Mouse (Mus musculus): ENCODE measurements around the gene Slc39a8.

Slc39a8 gene

DNA sequence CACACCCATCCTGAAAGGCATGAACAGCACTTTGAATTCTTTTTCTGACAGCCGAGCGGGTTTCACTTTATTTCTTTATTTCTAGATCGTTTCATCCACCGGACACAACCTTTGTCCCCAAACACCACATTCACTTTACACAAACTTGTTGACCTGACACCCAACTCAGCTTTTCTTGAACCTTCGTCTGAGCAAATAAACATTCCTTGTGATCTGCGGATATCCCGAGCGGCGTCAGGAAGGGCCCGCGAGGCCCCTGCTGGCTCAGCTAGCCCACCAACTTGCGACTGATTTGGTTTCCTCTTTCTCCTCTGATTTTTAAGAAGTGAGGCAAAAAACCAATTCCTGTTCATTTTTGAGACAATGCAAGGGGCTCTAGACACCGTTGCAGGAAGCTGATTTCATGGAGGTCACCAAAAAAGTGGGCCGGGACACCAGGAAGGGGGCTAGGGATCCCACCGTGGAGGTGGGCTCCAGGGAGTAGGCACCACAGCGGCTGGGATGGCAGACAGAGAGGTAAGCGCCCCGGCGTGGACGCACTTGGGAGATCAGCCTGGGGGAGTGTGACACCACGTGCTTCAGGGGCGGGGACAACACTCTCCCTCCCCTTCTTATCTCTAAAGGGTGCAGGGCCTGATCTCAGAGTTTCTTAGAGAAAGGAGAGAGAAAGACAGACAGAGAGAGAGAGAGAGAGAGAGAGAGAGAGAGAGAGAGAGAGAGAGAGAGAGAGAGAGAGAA, at the start of gene Slc39a8:
Gene Slc39a8, plus strand, starts transcription at position 264 of the 738 bp plus-strand sequence.
- DNase-seq (ENCODE audit: low spot score): peak; percentile 81

DNA sequence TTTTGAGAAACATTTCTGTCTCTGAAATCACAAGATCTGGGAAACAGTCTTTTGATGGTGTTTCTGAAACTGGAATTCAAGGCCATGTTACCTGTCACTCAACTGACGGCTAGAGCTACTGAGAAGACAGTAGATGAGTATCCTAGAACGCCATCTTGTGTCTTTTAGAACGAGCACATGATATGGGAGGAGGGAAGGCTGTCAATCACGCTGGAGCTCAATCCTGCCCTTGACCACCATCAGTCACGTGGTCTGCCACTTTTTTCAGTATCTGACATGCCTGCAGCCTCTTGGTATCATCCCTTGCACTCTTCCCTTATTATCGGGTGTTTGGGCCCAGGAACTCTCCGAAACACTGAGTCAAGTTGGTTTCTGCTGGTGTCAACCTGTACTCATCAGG, 40.0 kb upstream of the Slc39a8 start:
- no peak for DNase-seq (ENCODE audit: low spot score)

DNA sequence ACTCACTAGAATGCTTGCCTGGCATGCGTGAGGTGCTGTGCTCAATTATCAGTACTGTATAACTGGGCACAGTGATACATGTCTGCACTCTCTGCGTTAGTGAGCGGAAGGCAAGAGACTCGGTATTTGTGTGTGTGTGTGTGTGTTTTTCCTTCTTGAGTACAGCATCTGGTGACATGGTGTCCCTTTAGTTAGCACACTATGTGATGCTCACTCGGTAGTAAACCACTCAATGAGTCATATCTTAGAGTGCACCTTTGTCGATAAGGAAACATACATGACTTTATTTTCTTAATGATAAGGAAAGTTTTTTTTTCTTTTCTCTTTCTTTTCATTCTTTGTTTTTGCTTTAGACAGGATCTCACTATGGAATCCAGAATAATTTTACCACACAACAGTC, 29.0 kb upstream of the Slc39a8 start:
- DNase-seq (ENCODE audit: low spot score): no peak

DNA sequence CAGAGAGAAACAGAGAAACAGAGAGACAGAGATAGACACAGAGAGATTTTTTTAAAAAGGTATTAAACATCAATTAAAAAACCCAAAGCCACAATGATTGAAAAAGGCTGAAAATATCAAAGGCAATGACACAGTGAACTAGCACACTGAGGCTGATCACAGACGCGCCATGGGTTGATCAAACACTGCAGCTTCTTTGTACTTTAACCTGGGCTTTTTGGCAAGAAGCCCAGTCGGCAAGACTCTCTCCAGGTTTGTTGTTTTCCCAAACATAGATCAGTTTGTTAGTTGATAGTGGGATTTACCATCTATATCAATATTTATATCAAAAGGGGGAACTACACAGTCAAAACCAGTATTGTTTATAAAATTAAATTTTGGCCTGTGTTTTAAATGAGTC, 26.8 kb upstream of the Slc39a8 start:
- no peak for DNase-seq (ENCODE audit: low spot score)

DNA sequence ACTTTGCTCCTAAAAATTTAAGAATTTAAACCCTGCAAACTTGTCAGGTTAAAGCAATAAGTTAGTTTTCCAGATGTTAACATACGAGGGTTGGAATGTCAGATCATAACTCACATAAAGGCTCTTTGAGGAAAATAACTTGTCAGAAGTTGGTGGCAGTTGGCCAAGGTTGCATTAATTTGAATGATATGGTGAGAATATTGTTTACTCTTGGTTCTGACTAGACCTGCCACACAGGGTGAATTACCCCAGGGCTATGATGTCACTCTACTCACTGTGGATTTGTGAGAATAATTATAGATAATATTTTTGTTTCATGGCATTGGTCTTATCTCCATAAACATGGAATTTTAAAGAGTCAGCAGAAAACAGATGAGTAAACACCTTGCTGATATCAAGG, 26.4 kb upstream of the Slc39a8 start:
- DNase-seq (ENCODE audit: low spot score): no peak

DNA sequence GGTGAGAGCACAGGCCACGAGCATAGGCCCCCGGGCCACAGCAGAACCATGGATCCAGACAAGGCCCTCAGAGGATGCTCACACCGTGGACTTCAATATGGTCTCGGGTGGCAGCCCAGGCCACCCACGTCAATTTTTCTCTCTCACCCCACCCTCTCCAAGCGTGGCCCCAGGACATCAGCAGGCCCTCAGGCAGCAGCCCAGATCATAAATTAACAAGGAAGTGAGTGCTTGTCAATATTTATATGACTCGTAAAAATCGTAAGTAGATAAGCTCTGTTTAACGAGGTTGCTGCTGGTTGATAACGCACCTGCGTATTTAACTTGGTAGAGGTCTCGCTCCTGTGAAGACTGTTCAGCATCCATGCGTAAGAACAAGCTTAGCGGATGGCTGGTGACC, 10.4 kb upstream of the Slc39a8 start:
- no peak for DNase-seq (ENCODE audit: low spot score)

DNA sequence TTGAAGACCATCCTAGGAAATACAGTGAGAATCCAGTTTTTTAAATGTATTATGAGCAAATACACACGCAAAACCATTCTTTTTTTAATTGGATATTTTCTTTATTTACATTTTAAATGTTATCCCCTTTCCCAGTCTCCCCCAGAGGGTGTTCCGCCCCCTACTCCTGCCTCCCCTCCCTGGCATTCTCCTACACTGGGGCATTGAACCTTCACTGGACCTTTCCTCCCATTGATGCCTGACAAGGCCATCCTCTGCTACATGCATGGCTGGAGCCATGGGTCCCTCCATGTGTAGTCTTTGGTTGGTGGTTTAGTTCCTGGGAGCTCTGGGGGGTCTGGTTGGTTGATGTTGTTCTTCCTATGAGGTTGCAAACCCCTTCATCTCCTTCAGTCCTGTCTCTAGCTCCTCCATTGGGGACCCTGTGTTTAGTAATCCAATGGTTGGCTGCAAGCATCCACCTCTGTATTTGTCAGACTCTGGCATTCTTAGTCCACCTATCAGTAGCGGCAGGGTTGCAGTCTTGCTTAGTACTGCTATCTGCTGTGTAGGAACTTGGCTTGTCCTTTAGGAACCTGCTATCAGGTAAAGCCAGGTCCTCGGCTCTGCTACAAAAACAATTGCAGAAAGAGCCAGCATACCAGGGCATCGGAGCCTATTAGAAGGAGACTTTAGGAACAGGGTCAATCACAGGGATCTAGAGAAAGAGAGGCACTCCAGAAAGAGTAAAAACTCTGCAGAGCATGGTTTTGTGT, 8.9 kb upstream of the Slc39a8 start:
- DNase-seq (ENCODE audit: low spot score): no peak

DNA sequence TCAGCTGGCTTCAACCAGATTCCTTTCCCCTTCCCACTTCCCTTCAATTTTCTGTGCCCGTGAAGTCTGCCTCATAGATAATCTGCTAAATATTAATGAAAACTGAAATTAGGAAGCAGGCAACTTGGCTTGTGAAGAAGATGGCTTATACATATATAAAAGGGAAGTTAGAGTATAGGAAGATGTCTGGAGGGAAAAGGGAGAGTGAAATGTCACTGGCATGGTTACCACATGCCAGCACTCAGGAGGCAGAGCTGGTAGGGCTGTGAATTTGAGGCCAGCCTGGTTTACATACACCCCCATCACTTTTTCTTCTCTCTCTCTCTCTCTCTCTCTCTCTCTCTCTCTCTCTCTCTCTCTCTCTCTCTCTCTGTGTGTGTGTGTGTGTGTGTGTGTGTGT, 8.0 kb upstream of the Slc39a8 start:
- no peak for DNase-seq (ENCODE audit: low spot score)

DNA sequence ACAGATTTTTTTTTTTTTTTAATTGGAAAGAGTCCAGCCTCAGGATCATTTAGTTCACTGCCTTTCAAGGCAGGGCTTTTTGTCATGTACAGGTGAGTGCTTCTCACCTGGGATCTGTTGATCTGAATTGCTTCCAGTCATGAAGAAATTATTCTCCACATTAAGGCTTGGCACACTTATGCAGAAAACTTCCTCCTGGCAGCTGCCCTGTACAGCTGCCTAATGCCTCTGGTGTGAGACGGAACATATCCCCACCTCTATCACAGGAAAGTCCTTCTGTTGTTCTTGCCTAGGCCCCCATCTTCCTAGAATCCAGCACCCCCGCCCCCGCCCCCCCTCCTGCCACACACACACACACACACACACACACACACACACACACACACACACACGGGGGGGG, 643 bp upstream of the Slc39a8 start:
- DNase-seq (ENCODE audit: low spot score): no peak

DNA sequence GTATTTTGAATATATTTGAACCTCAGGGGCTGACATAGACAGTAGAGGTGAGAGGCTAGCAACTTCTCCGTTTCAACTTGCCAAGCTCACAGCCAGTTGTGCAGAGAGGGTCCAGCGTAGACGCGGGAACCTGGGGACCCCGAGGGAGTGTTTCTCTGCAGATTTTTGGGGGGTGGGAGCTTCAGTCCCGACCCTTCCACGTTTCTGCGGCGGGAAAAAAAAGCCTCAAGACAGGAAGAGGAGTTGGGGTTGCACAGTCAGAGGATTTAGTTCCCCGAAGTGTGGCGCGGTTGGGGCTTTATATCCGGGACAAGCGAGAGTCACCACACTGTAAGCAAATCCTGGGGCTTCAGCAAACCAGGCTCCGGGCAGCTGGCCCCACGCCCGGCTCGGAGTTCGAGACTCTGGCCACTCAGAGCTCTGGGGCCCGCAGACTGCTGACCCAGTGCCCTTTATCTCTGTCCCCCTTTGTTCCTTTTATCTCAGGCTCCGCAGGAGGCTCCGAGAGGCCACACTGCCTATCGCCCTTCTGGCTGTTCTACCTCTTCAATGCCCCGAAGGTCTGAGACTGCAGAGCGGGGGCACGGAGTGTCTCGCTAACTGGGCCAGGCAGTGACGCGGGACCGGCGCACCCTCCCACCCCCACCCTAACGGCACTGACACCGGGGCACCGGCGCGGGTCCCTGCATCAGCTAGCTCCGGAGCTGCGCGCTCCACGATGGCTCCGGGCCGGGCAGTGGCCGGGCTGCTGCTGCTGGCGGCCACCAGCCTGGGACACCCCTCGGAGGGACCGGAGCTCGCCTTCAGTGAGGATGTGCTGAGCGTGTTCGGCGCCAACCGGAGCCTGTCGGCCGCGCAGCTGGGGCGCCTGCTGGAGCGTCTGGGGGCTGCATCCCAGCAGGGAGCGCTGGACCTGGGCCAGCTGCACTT, 940 bp downstream of the Slc39a8 start:
- peak; percentile 46 for DNase-seq (ENCODE audit: low spot score)

DNA sequence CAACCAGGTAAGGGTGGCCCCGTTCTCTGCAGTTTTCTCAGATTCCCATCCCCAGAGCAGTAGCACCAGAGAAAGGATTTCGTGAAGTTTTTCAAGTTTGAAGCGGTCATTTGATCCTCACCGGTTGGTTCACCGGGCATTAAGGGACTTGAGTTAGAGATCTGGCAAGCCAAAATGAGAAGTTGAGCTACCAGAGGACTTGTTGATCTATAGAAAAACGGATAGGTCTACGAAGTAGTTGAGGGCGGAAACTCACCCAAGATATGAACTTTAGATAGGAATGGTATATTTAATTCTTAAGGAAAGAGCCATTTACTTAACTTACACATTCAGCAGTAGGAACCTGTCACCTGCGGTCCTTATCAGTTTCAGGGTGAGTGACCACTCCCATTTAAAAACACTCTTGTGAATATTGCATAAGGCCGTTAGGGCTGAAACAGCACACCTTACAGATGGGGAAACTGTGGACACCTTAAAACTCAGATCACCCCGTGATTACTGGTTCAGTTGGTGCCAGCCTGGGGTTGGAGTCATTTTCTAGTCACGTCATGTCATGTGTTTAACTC, 1.7 kb downstream of the Slc39a8 start:
- no peak for DNase-seq (ENCODE audit: low spot score)

DNA sequence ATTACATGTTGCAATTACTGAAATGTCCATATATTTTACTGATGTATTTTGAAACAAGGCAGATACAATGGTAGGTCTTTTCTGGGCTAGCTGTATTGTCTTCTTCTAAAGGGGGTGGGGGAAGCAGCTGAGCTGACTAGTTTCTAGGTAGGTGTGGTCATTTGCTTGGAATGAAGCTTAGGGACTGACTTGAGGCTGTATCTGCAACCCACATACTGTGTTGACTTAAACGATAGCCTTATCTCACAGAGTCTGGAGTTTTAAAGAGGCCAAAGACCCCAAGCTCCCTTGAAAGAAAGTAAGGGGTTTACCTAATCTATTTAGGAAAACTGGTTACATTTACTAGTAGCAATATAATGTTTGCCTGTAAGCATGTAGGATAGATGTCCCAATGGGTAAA, 2.9 kb downstream of the Slc39a8 start:
- no peak for DNase-seq (ENCODE audit: low spot score)

DNA sequence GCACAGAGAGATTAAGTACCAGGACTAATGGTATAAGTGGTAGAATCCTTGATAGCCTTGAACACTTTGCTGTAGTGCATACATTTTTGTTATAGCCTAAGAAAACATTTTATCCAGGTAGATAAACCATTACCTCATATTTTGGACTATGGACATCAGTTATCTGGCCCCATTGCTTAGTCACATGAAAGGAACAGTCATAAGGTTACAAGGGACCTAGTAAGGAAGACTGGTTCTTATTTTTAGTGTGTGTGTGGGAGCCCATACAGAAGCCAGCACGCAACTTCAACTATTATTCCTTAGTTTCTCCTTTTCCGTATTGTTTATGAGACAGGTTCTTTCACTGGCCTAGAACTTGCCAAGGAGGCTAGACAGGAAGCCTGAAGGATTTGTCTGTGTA, 7.4 kb downstream of the Slc39a8 start:
- DNase-seq (ENCODE audit: low spot score): no peak

DNA sequence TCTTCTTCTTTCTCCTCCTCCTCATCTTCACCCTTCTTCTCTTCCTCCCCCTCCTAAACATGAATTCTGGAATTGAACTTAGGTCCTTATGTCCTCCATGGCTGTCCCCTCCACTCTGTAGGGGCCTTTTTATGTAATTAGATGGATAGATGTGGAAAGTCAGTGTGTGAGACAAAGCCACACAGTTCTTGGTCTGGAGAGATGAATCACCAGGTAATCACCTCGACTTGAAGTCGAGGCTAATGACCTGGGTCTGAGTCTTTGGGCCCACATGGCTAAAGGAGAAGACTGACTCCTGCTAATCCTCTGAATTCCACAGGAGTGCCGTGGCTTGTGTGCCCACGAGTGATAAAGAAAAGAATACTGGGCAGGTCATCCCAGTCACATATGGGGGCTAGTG, 7.8 kb downstream of the Slc39a8 start:
- no peak for DNase-seq (ENCODE audit: low spot score)

DNA sequence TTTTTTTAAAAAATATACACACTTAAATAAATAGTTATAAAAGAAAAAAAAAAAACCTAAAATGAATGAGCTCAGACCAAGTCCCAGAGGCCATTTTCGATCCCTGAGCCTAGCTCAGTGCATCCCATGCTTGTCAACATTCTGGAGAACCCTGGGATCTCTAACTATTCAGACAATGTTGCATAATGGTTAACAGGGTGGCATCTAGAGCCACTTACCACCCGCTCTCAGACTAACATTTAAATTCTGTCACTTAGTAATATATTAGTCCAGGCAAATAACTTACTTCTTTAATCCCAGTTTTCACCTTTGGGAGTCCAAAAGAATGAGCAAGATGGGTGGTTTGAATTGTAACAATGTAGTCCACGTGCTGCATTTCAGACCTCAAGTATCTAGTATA, 9.9 kb downstream of the Slc39a8 start:
- no peak for DNase-seq (ENCODE audit: low spot score)

DNA sequence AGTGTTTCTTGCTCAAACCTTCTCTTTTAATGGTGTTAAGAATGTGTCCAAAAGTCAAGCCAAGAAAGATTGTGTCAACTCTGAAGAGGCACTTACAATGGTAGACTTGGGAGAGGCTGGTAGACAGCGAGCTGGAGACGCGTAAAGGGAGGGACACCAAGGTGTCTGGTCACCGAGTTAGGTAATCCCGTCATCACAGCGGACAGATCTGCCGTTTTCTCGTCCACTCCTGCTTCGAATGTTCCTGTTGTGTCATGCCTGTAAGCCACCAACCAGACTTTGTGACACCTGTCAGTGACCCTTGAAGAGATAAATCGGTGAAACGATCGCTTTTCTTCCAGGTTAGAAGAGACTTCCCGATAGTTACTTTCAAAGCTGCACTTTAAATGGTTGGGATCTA, 14.5 kb downstream of the Slc39a8 start:
- no peak for DNase-seq (ENCODE audit: low spot score)

DNA sequence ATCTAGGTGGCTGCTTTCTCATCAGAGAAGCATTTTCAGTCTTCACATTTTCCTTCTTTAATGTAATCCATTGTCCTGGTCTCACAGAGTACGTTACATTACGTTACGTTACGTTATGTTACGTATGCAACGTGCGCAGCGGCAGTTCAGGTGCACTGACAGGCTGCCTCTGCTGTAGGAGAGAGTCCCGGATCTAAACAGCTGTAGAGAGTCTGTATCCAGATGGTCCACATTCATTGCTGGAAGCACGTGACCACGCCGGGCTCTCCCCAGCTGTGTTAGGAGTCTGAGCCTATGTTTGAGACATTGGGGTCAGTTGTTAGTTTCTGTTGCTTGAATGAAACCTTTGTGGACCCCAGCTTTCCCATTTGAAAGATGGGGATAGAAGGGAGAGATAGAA, 15.1 kb downstream of the Slc39a8 start:
- no peak for DNase-seq (ENCODE audit: low spot score)

DNA sequence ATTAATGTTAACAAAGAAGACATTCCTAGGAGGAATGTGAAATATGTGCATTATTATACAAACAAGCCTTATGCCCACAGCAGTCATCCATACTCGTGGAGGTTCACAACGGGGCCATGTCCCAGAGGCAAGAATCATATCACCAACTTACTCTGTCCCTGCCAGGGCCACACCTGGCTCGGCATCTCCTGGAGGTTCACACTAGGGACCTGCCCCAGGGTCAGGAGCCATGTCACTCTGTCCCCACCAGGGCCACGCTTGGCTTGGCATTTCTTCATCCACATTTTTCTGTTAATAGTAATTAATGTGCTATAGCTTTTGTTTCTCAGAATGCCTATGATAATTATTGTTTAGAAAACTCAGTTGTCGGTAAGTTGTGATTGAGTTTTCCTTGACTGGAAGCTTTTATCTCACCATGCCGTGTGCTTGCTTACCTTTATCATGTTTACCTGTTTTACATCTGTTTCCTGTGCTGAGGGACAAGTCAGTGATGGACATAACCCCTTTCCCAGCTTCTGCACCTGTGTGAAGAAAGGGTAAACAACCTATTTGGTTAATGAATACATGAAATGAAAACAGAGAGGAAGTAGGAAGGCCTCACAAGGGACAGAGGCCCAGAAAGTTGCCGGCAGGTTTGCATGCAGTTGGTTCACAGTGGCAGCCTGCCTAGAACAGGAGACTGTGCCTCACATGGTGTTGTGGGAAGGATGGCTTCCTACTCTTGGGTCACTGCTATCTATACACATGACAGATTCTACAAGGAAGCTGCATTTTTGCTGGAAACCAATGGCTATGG, 16.8 kb downstream of the Slc39a8 start:
- DNase-seq (ENCODE audit: low spot score): no peak

DNA sequence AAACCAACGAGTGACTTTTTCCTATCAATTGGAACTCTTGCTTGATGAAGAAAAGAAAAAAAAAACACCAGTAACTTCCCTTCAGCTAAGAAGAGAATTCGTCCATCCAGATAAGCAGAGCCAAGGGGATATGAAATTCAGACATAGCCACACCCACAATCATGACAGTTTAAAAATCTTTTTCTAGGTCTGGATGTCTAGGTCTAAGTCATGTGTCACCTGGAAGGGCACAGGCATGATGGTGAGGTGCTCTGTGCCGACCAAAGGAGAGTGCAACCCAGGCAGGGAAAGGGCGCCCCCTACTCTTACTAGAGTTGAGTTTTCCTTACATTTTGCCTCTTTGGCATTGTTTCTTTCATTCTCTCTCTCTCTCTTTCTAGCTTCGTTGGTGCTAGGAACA, 18.1 kb downstream of the Slc39a8 start:
- no peak for DNase-seq (ENCODE audit: low spot score)

DNA sequence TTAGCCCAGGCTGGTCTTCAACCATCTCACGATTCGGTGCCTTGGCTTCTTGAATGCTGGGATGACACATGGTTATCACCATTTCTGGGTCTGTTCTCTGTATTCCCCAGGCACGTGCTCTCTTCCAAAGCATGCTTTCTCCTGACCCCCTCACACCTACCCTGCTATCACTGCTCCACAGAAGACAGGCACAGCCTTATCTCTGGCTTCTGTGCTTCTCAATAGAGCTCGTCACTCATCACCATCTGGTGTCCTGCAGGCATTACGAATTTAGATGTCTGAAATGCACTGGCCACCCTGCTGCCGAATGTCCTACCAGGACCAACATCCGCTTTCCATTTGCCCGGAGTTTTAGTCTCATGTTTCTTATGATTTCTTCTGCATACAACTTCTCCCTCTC, 18.6 kb downstream of the Slc39a8 start:
- no peak for DNase-seq (ENCODE audit: low spot score)

DNA sequence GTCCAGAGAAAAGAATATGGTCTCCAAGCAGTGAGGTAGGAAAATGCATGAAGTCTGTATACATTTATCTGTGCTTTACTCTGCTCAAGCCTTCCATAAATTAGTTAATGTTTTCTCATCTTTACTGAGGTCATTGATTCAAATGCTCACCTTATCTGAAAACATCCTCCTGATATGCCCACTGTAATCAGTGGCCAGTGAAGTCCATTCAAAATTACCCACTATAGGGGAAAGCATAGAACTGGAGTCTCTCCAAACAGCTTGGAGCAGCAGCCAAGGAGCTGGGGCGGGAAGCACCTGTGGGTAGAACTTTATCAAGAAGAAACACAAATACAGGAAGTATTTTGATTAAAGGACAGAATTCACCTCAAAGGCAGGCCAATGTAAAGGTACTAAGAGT, 19.8 kb downstream of the Slc39a8 start:
- no peak for DNase-seq (ENCODE audit: low spot score)

DNA sequence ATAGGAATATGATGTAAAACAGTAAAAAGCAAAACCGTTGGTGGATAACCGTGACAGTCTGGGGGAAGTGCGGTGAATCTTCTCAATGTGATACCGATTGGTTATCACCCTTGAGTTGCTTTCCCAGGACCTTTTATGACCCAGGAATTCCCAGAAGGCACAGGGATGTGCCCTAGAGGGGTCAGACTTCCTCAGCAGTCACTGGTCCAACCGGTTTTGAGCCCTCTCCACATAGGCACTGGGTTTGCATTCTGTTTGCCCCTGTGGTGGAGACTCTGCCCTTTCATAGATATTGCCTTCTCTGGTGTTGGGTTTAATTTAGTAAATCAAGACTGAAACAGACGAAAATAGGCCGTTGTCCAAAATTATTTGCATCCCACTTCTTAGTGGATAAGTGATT, 20.8 kb downstream of the Slc39a8 start:
- DNase-seq (ENCODE audit: low spot score): no peak
